Mouse (Mus musculus) bone marrow macrophage, adult 2 months (primary cell): ENCODE measurements around the gene Tlx3.

ENCODE experiments used
- CTCF ChIP-seq: IDR thresholded peaks from 2 replicates; pipeline ENCODE4 v1.5.1; 2012; ENCODE audit warnings: low read depth, mild to moderate bottlenecking, low read length, moderate library complexity
- POLR2A ChIP-seq: IDR thresholded peaks from 2 replicates; pipeline ENCODE4 v1.6.1; 2012; ENCODE audit warnings: mild to moderate bottlenecking, low read depth, low read length, borderline replicate concordance

DNA sequence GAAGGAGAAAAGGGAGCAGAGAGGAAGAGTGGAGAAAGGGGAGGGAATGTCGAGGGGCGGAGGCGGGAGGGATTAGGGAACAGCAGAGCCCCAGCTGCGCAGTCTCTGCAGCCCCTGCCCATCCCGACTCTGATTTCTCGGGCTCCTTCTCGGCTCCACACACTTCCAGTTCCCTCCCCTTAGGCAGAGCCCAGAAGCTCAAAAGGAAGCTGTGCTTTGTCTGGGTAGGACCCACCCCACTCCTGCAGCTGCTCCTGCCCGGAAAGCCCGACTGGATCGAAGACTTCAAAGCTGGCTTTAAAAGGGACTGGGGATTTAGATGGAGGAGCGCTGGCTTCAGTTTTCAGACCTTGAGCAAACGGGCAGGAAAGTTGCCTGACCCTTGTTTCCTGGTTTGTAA is 9.7 kb downstream of the Tlx3 start:
- TF ChIP-seq POLR2A (no peak), CTCF (no peak)
